Mouse (Mus musculus) retina, postnatal 7 days (tissue): ENCODE data around the gene Nrbf2.

Experiments used
- DNase-seq: peaks from one replicate; pipeline ENCODE4 v3.0.0-alpha.2; 2012; ENCODE audit warnings: low read depth, low spot score

The Nrbf2 gene

DNA sequence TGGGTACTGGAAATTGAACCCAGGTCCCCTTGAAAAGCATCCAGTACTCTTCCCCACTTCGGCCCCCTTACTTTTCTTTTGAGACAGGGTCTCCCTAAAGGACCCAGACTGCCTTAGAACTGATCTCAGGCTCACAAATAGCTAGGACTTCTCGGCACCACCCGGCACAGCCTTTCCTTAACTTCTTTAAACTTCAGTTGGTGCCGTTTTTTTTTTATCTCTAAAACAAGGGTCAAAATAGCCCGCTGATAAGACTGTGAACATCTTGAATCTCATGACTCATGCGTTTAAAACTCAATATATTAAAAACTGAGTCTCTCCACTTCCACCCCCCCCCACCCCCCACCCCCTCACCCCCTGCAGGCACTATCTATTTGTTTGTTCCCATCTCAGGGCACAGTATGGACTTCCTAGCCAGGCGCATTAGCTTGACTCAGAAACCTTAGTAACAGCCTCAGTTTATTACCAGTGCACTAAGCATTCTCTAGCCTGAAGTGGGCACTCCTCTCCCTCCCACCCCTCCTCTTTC, 10.9 kb upstream of the Nrbf2 start:
- DNase-seq = no peak

GRCm38 (mm10) chr10:67295331-67295730, 10.2 kb upstream of the Nrbf2 start:
- no peak for DNase-seq

DNA sequence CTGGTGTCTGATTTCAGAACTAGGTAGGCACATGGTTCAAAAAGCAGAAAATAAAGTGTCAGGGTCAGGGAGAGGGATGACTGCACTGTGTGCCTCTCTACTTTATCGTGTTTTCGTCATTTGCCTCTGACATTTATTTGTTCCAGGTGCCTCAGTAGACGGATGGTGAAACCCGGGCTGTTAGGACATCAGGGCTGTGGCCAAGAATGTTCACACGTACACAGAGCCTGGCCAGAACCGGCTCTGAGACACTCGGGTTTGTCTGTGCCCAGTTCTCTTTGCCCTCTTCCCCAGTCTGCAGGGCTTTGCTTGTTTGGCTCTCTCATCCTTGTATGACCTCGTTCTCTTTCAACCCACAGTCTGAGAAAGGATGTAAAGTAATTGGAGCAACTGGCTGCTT, 6.0 kb upstream of the Nrbf2 start:
- DNase-seq = no peak

DNA sequence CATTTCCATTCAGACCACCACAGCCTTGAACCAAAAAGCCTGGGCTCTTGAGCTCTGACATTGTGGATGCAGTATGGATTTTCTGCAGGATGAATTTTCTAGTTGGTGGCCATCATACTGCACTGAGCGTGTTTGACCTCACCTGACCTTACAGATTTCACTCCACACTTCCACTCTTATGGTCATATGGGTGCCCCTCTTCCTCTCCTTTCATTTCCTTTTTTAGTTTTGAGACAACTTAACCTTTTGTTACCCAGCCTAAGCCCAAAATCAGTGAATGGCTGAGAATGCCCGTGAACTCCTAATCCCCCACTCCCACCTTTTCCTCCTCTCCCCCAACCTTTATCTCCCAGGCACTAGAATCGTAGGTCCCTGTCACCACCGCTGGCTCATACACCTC, 5.5 kb upstream of the Nrbf2 start:
- no peak for DNase-seq

DNA sequence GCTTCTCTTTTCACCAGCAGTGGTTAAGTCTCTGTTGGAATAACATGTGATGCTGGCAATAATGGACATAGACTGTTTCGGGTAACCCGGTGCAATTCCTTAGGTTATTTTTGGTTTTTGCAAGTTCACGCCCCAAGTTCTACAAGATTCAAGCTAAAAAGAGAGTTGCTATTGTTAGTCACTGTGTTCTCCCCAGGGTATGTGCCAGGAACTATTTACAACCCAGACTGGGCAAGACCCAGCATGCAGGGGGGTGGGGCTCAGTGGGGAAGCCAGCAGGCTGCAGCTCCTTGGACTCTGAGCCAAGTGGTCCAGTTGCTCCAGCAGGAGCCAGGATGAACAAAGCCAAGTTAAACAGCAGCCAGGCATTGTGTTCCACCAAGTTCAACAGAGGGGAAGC, 2.8 kb upstream of the Nrbf2 start:
- no peak for DNase-seq

- peak; percentile 27 for DNase-seq
These were observed 337 bp downstream of the Nrbf2 start for GRCm38 (mm10) chr10:67284761-67285175.

GRCm38 (mm10) chr10:67284311-67284710, 794 bp downstream of the Nrbf2 start:
- no peak for DNase-seq

DNA sequence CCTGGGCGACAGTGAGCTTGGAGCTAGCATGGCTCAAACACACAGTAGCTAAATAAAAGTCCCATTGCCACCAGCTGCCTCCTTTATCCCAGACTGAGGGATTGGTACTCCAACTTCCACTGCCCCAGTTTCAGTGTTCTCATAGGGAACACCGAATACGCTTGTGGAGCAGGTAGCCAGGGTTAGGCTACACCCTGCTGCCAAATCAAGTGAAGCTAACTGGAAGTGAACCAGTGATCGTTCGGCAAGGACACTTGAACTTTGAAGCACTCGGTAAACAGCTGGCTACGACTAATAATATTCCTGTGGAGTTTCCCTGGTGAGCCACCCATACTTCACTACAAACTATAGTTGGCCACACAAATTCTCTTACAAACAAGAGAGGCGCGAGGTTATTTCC, 1.6 kb downstream of the Nrbf2 start:
- DNase-seq = no peak

- DNase-seq = no peak
These were observed 2.6 kb downstream of the Nrbf2 start for GRCm38 (mm10) chr10:67282531-67282930.

DNA sequence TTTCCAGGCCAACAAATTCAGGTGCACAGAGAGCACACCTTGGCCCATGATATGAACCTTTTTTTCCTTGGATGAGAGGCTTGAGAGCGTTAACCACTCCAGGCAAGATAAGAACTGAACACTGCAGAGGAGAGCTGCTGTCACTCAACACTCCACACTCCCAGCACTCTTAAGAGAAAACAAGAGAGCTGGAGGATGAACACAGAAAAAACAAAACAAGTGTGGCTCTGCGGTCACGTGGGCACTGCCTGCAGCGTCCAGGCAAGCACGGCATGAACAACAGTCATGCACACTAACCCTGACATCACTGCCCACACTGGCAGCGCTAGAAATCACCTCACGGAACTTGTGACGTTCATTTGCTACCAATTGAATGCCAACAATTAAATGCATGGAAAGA, 3.3 kb downstream of the Nrbf2 start:
- DNase-seq = no peak

- no peak for DNase-seq
These were observed 9.2 kb downstream of the Nrbf2 start for GRCm38 (mm10) chr10:67275916-67276315.

DNA sequence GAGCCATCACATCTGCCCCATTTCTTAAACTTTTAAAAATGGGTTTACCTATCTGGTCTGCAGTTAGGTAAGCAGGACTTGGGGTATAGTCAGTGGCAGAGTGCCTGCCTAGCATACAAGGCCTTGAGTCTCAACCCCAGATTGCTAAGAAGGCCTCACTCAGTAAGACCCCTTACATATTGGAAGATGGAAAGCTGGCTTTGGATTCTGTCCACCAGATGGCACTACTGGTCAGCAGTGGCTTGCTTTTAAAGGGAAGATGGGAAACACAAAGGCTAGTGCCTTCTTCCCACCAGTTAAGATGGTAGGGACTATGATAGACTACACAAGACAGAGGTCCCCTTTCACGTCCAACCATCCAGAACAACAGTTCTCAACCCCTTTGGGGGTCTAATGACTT, 20.3 kb downstream of the Nrbf2 start:
- peak; percentile 38 for DNase-seq

DNA sequence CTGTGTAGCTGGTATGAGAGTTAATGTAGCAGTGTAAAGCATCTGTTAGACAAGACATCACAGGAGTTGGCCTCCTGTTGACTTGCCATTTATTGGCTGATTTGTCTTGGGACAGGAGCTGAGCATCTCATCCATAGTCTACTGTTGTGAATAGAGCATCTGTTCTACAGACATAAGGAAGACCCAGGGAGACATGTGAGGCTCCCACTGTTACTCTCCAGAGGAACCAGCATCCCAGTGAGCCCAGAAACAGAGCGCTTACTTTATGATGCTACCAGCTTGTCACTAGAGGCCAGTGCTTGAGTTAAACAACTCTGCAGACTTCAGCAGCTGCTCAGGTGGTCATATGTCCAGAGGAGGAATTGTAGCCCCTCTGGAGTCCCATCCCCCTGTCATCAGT, 32.0 kb downstream of the Nrbf2 start:
- no peak for DNase-seq

DNA sequence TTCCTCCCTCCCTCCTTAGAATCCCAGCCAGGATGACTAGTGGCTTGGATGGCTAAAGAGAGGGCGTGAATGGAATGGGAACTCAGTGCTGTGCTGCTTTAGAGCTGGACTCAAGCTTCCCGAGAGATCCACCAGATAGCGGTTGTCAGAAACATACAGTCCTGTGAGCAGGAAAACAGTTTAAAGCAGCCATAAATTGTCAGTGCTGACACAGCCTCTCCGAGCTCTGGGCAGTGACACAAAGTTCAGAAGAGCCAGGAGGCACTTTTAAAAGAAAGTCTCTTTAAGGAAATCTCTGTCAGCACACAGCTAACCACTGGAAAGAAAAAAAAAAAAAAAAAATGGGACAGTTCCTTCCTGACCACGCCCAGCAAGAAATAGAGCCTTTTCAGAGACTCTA, 32.8 kb downstream of the Nrbf2 start:
- DNase-seq = no peak

DNA sequence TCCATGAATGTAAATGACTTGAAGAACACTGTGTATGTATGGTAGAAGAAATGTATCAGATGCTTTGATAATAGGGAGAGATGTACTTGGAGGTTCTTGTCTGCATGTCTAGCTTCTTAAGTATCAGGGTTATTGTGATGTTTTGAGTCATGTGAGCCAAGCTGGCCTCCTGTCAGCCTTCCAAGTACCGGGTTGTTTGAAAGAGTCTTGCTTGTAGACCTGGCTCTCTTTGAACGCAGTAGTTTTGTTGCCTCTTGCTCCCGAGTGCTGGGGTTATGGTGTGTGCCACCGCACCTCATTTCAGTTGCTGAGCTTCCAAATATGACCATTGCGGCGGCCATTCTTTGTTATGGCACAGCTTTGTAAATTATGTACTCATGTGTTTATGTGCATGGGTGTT, 34.3 kb downstream of the Nrbf2 start:
- DNase-seq = no peak

GRCm38 (mm10) chr10:67249486-67249885, 35.6 kb downstream of the Nrbf2 start:
- no peak for DNase-seq

DNA sequence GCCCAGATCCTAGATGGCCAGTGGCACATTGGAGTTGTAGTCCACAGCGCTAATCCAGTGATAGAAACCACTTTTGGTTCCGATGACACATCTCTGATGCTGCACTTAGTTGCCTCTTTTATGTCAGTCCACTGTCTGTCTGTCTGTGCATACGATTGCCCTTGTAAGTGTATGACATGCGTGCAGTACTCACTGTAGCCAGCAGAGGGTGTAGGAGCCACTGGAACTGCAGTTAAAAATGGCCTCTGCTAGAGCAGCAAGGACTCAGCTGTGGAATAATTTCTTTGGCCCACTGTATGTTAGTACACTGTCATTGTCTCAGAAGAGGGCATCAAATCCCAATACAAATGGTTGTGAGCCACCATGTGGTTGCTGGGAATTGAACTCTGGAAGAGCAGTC, 38.0 kb downstream of the Nrbf2 start:
- peak; percentile 17 for DNase-seq

DNA sequence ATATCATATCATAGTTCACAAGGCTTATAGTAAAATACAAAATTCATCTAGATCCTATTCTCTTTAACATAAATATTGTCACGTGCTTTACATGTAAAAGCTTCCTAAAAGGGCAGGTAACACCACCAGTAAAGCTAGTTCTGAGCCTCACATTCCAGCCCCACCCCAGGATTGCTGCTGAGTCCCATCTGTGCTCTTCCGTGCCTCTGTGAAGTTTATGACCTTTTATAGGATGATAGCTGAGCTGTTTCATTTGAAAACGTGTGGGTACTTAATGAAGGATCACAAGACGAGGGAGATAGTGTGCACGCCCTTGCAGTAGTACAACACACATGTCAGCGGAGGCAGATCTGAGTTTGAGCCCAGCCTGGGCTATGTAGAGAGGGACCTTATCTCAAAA, 54.7 kb downstream of the Nrbf2 start:
- no peak for DNase-seq

DNA sequence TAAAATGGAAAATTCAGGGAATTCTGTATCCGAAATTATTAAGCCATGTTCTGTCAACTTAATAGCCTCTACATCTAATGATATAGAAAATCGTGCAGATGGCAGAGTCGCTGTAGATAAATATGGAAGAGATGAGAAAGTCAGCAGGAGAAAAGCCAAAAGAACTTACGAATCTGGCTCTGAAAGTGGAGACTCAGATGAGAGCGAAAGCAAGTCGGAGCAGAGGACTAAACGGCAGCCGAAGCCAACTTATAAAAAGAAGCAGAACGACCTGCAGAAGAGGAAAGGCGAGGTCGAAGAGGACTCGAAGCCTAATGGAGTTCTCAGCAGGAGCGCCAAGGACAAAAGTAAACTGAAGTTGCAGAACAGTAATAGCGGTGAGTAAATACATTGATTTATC, 58.6 kb downstream of the Nrbf2 start:
- no peak for DNase-seq

- DNase-seq = no peak
These were observed 59.0 kb downstream of the Nrbf2 start for GRCm38 (mm10) chr10:67226109-67226508.

GRCm38 (mm10) chr10:67225528-67225927, 59.6 kb downstream of the Nrbf2 start:
- no peak for DNase-seq

GRCm38 (mm10) chr10:67223942-67224341, 61.2 kb downstream of the Nrbf2 start:
- no peak for DNase-seq

DNA sequence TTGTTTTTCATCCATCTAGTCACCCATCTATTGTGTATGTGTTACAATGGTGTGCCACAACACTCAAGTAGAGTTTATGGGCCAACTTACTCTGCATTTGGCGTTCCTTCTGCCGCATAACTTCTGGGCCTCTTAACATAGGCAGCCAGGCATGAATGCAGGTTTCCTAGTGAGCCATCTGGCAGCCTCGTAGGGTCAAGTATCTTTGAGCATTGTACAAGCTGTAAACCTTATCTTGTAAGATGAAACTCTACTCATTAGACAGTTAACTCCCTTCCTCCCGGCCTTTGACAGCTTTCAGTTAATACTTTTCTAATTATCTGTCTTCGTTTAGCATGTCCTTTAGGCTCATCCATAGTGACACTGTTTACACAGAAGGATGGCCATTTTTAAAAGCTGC, 63.8 kb downstream of the Nrbf2 start:
- no peak for DNase-seq

DNA sequence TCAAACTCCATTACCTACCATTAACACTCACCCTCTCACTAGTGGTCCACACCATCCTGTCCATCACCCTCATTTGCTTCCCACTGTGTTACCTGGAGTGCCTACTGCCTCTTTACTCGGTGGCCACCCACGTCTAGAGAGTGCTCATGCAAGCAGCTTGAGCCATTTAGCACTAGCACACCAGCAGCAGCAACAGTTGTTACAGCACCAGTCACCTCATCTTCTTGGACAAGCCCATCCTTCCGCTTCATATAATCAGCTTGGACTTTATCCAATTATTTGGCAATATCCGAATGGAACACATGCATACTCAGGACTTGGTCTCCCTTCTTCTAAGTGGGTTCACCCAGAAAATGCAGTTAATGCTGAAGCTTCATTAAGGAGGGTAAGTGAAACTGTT, 64.9 kb downstream of the Nrbf2 start:
- DNase-seq = no peak
